Mouse (Mus musculus): ENCODE results near the gene Klf16. TPM values are rescaled to one million over a fixed set of nuclear protein-coding genes. Genes with fewer than 3 reads are reported as not detected.

The Klf16 gene
- polyA plus RNA-seq (2015; fragmentation: Nextera tagmentation; extraction: Ambion mirVana), result 5.1 and 6.2 TPM in 2 replicates

DNA sequence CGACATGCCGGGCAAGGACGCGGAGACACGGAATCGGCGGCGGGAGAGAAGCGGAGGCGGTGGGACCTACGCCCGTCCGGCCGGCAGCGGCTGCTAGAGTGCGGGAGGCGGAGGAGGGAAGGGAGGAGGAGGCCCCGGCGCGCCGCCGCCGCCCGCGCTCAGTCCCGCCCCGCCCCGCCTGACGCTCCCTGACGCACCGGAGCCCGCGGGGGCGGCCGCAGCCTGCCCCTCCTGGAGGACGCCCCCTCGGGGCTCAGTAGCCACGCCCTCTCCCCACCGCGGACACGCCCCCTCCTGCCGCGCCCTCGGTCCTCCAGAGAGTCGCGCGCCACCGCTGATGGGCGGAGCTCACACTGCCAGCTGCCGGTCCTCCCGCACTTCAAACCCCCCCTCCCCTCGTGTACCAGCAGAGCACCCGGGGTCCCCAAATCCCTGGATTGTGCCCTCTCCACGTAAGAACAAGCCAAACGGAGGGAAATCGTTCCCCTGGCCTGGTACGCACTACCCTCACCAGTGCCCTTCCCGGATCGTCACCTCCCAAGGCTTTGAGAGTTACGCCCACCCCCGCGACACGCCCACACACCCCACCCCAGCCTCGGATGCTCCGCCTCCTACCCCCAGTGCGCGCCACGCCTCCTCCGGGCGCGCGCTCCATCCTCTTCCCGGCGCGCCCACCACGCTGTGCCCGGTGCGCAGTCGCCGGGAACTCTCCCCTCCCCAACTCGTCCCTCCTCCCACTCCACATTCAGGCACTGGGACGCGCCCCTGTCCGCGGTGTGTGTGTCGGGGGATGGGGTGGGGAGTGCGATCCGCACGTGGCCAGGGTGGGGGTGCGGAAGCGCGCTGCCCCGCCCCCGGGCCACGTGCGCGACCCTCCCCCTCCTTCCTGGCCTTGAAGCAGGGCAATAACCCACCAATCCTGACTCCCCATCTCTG lies at the start of gene Klf16:
TSS of gene Klf16 (minus strand) at position 127 of the 936 bp plus-strand sequence.
- Histone ChIP-seq H3K4me1 (peaks cover 51% of the 10 kb centered on the region), H3K9ac (peak within 1 kb of the TSS; percentile 91), H3K27me3 (replicated peaks) (no peaks in the 10 kb centered on the region), H3K36me3 (peaks cover 15% of the 10 kb centered on the region), H3K27ac (replicated peaks) (peak within 1 kb of the TSS; percentile 91), H3K9me3 (no peaks in the 10 kb centered on the region), H3K4me3 (peak within 1 kb of the TSS; percentile 90), H3K4me2 (peak within 1 kb of the TSS; percentile 97)
- peak; percentile 83 for ATAC-seq (ENCODE audit: extremely low read depth, insufficient number of reproducible peaks, low FRiP score, low TSS enrichment)
- under 1% methylated on average over 81 of the region's 97 CpGs for WGBS

DNA sequence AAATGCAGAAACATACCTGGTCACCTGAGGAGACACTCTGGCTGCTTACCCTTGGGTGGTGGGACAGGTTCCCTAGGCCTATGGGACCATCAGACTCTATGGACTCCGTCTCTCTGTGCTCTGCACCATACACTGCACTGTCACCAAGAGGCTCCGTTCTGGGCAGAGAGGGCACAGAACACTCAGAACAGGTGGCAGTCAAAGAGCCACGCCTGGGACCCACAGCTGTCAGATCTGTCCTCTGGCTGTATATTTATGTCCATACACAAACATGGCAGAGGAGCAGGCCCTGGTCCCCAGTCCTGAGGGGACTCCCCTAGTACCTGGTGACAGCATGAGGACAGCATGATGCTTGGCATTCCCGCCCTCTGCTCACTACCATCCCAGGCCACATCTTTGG lies 48.6 kb upstream of the Klf16 start:
- peaks cover 5% of the 10 kb centered on the region for H3K36me3 ChIP-seq
- no peaks in the 10 kb centered on the region for H3K27me3 ChIP-seq (replicated peaks)
- H3K4me2 ChIP-seq, result no peak overlapping the region
- ATAC-seq (ENCODE audit: extremely low read depth, insufficient number of reproducible peaks, low FRiP score, low TSS enrichment), result no peak
- no peak overlapping the region for H3K27ac ChIP-seq (replicated peaks)
- H3K4me1 ChIP-seq, result peaks cover 81% of the 10 kb centered on the region
- H3K9ac ChIP-seq, result peak overlapping the region; percentile 96; the same call in 1 of the 2 replicates
- 87% methylated on average over 4 of the region's 4 CpGs for WGBS
- H3K4me3 ChIP-seq, result no peak overlapping the region
- H3K9me3 ChIP-seq, result no peaks in the 10 kb centered on the region

- H3K4me2 ChIP-seq, result peak overlapping the region; percentile 99
- peak overlapping the region; percentile 89 for H3K27ac ChIP-seq (replicated peaks)
- no peak for ATAC-seq (ENCODE audit: extremely low read depth, insufficient number of reproducible peaks, low FRiP score, low TSS enrichment)
- peaks cover 5% of the 10 kb centered on the region for H3K36me3 ChIP-seq
- no peaks in the 10 kb centered on the region for H3K9me3 ChIP-seq
- peak overlapping the region; percentile 96 for H3K9ac ChIP-seq
- 11% methylated on average over 15 of the region's 15 CpGs for WGBS
- no peaks in the 10 kb centered on the region for H3K27me3 ChIP-seq (replicated peaks)
- peak overlapping the region; percentile 93 for H3K4me3 ChIP-seq
- peaks cover 61% of the 10 kb centered on the region for H3K4me1 ChIP-seq
Measured at GRCm38 (mm10) chr10:80623457-80624191, 46.5 kb upstream of the Klf16 start.

DNA sequence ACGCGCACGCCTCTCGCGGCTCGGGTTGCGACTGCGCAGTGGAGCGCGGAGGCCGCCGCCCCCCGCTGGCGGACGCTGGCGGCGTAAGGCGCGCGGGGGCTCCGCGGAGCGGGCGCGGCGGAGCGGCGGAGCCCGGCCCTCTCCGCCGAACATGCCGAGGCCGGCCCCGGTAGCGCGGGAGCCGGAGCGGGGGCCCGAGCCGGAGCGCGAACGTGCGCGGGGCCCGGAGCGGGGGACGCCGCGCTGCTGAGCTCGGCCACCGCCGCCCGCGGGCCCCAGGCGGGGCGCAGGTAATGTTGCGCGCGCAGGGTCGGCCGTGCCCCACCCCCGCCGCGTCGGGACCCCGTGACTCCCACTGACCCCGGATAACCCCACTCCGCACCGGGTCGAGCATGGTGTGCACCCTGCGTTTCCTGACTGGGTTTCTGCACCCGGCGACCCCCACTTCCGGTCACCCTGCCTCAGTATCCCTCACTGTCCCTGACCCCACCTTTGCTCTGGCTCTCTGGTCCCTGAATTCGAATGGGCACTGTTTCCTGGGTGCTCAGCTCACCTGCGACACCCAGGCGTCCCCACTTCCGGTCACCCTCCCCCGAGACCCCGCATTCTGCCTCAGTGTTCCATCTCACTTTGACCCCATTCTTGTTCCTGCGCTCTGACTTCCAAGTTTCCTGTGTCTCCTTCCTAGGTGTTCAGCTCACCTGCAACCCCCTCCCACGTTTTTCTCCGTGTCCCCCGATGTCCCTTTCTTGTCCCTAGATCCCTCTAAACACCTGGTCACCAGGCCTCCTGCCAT lies 45.7 kb upstream of the Klf16 start, which contains the start of gene Csnk1g2:
TSS of gene Csnk1g2 (plus strand) at position 178 of the 796 bp plus-strand sequence.
- H3K27me3 ChIP-seq (replicated peaks), result no peaks in the 10 kb centered on the region
- peaks cover 5% of the 10 kb centered on the region for H3K36me3 ChIP-seq
- under 1% methylated on average over 63 of the region's 85 CpGs for WGBS
- peak within 1 kb of the TSS; percentile 89 for H3K27ac ChIP-seq (replicated peaks)
- H3K4me3 ChIP-seq, result peak within 1 kb of the TSS; percentile 93
- H3K4me2 ChIP-seq, result peak within 1 kb of the TSS; percentile 99
- no peaks in the 10 kb centered on the region for H3K9me3 ChIP-seq
- peak; percentile 8; the same call in 1 of the 2 replicates for ATAC-seq (ENCODE audit: extremely low read depth, insufficient number of reproducible peaks, low FRiP score, low TSS enrichment)
- peaks cover 59% of the 10 kb centered on the region for H3K4me1 ChIP-seq
- peak within 1 kb of the TSS; percentile 96 for H3K9ac ChIP-seq

- Histone ChIP-seq H3K36me3 (peaks cover 5% of the 10 kb centered on the region), H3K4me3 (peak overlapping the region; percentile 93), H3K9me3 (no peaks in the 10 kb centered on the region), H3K4me1 (peaks cover 52% of the 10 kb centered on the region), H3K27ac (replicated peaks) (peak overlapping the region; percentile 89), H3K4me2 (peak overlapping the region; percentile 99), H3K9ac (peak overlapping the region; percentile 81), H3K27me3 (replicated peaks) (no peaks in the 10 kb centered on the region)
- WGBS, result under 1% methylated on average over 64 of the region's 64 CpGs
- ATAC-seq (ENCODE audit: extremely low read depth, insufficient number of reproducible peaks, low FRiP score, low TSS enrichment), result peak; percentile 91
Measured at GRCm38 (mm10) chr10:80621940-80622660, 45.0 kb upstream of the Klf16 start.

GRCm38 (mm10) chr10:80621690-80621939 lies 44.5 kb upstream of the Klf16 start:
- H3K9ac ChIP-seq, result peak overlapping the region; percentile 81
- no peaks in the 10 kb centered on the region for H3K9me3 ChIP-seq
- peaks cover 48% of the 10 kb centered on the region for H3K4me1 ChIP-seq
- peak overlapping the region; percentile 93 for H3K4me3 ChIP-seq
- H3K27ac ChIP-seq (replicated peaks), result peak overlapping the region; percentile 89
- peak overlapping the region; percentile 99 for H3K4me2 ChIP-seq
- H3K36me3 ChIP-seq, result peaks cover 5% of the 10 kb centered on the region
- WGBS, result 1% methylated on average over 9 of the region's 9 CpGs
- H3K27me3 ChIP-seq (replicated peaks), result no peaks in the 10 kb centered on the region
- no peak for ATAC-seq (ENCODE audit: extremely low read depth, insufficient number of reproducible peaks, low FRiP score, low TSS enrichment)

DNA sequence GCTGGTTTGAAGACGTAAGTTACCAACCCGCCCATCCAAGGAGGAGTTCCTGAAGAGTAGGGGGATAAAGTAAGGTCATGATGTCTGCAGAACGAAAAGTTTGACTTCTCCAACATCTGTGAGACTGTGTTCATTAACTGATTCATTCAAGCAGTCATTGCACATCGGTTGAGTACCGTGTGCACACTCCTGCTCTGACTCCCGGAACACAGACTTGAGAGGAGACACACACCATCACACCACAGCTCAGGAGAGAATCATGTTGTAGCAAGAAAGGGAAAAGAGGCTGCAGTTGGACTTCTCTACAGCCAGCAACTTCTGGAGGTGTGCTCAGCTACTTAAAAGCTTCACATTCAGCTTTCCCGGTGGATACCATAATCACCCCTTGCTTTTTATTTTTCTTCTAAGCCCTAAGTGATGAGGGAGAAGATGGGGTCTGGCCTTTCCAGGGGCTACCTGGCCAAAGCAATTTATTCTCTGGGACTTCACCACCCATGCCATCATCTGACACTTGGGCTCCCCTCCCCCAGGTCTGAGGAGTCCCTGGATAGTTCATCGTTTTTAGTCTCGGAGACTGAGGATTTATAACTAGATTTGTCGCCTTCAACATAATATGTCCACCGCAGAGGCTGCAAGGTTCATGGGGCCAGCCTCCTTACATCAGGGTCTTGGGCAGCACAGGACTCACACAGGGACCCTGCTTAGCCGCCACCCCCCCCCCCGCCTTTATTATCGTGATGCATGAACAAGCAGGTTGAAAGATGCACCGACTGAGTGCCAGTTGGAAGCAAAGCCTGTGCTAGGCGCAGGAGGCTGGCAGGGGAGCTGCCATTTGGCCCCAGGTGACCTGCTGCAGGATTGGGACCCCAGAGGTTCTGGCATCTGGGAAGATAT lies 43.9 kb upstream of the Klf16 start:
- Histone ChIP-seq H3K27me3 (replicated peaks) (no peaks in the 10 kb centered on the region), H3K4me2 (peak overlapping the region; percentile 99), H3K4me1 (peaks cover 42% of the 10 kb centered on the region), H3K27ac (replicated peaks) (peak overlapping the region; percentile 89), H3K9ac (peak overlapping the region; percentile 81), H3K36me3 (peaks cover 9% of the 10 kb centered on the region), H3K4me3 (peak overlapping the region; percentile 93), H3K9me3 (no peaks in the 10 kb centered on the region)
- no peak for ATAC-seq (ENCODE audit: extremely low read depth, insufficient number of reproducible peaks, low FRiP score, low TSS enrichment)
- WGBS, result 52% methylated on average over 16 of the region's 16 CpGs

DNA sequence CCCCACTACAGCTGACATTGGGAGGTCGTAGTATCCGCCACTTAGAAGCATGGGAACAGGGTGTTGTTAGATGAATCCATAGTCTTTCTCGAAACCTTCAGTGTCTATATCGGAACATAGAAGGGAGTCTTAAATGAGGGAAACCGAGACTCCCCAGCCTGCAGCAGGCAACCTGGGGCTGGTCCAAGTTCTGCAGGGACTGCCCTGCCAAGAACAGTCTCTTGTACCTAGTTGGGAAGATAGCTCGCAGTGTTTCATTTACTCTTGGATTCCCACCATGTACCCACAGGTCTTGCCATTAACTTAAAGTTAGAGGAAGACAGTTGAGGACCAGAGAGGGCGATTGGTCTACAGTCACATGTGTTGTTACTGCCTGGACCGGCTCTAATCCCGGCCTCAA lies 43.2 kb upstream of the Klf16 start:
- ATAC-seq (ENCODE audit: extremely low read depth, insufficient number of reproducible peaks, low FRiP score, low TSS enrichment), result no peak
- Histone ChIP-seq H3K27me3 (replicated peaks) (no peaks in the 10 kb centered on the region), H3K27ac (replicated peaks) (no peak overlapping the region), H3K9ac (no peak overlapping the region), H3K4me1 (peaks cover 36% of the 10 kb centered on the region), H3K4me3 (no peak overlapping the region), H3K9me3 (no peaks in the 10 kb centered on the region), H3K4me2 (no peak overlapping the region), H3K36me3 (peaks cover 13% of the 10 kb centered on the region)
- 82% methylated on average over 9 of the region's 9 CpGs for WGBS

DNA sequence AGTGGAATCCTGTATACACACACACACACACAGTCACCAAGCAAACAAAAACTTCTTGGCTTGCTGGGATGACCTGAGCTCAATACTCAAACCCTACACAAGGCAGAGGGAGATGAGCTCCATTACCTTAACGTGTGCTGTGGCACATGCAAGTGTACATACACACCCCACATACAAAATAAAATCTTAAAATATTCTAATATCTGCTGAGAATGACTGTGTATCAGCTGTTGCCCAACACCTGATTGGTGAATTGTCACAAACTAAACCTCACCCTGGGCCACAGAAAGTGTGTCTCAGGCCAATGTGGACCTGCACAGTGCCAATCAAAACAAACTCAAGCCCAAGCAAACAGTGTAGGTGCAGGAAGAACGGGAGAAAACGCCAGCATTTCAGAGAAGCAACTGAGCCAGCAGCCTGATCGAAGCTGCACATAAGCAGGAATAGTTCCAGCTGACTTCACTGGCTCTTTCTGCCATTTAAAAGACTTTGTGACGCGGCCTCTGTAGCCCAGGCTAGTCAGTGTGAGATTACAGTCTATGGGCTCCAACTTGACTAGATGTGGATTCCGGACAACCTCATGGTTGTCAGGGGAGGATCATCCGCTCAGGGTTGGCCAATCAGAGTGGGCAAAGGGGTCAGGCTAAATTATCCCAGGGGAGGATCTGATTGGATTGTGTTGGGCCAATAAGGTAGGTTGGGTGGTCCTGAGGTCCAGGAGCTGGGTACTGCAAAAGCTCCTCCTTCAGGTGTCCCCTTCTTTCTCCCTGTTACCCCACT lies 42.5 kb upstream of the Klf16 start:
- H3K4me3 ChIP-seq, result no peak overlapping the region
- H3K9ac ChIP-seq, result no peak overlapping the region
- H3K36me3 ChIP-seq, result peaks cover 18% of the 10 kb centered on the region
- no peak overlapping the region for H3K4me2 ChIP-seq
- H3K27me3 ChIP-seq (replicated peaks), result no peaks in the 10 kb centered on the region
- H3K9me3 ChIP-seq, result no peaks in the 10 kb centered on the region
- peaks cover 29% of the 10 kb centered on the region for H3K4me1 ChIP-seq
- WGBS, result 31% methylated on average over 8 of the region's 8 CpGs
- no peak overlapping the region for H3K27ac ChIP-seq (replicated peaks)
- ATAC-seq (ENCODE audit: extremely low read depth, insufficient number of reproducible peaks, low FRiP score, low TSS enrichment), result no peak

All from heart, embryonic 13.5 days (tissue).